8 mouse cellular contexts compared by ENCODE assay signal in genomic region chr16:76896305-76896704, GRCm38 (mm10).
DNase-seq lines count a peak whose midpoint lies in the region; ATAC-seq lines count a peak whose summit lies in the region.

No protein-coding gene starts in this region.

- intact Hi-C loops in left cerebral cortex, postnatal 36 days (cut with DNase I), result loop anchor here (5.0 to 10.0 kb wide), 3 partner anchors 1122 to 1554 kb away; no protein-coding TSS in a partner anchor

- H3K4me1 ChIP-seq in hindbrain, embryonic 15.5 days (replicated peaks), result 0 out of 2 replicates have a peak, but pooled peaks cover 6% of the 10 kb centered on the region
- H3K4me1 ChIP-seq in liver, embryonic 11.5 days (replicated peaks; ENCODE audit: control insufficient read depth, insufficient read depth, low read length), result no peaks in the 10 kb centered on the region

- no peaks in the 10 kb centered on the region for H3K9me3 ChIP-seq in hindbrain, embryonic 15.5 days
- no peaks in the 10 kb centered on the region for H3K9me3 ChIP-seq in liver, embryonic 11.5 days (ENCODE audit: control insufficient read depth, low read length)

- H3K4me3 ChIP-seq in hindbrain, embryonic 15.5 days, result no peak overlapping the region
- H3K4me3 ChIP-seq in liver, embryonic 11.5 days (ENCODE audit: low read depth, low read length), result no peak overlapping the region

- no peaks in the 10 kb centered on the region for H3K27me3 ChIP-seq in hindbrain, embryonic 15.5 days
- no peaks in the 10 kb centered on the region for H3K27me3 ChIP-seq in liver, embryonic 11.5 days (replicated peaks; ENCODE audit: control insufficient read depth, insufficient read depth, low read length)

- H3K9ac ChIP-seq in hindbrain, embryonic 15.5 days, result no peak overlapping the region
- H3K9ac ChIP-seq in liver, embryonic 11.5 days (ENCODE audit: low read depth, low read length), result no peak overlapping the region

- peak; percentile 89 for DNase-seq in Muller cell, postnatal 12 days (ENCODE audit: inconsistent ontology term)
- DNase-seq in adrenal gland, postnatal 36 days, result peak; percentile 21 to 22
- DNase-seq in liver, embryonic 11.5 days (ENCODE audit: low spot score), result peak; percentile 34
- DNase-seq in frontal cortex, postnatal 36 days (ENCODE audit: low spot score in 2 of 2), result no peak
- no peak for DNase-seq in left cerebral cortex, postnatal 36 days (ENCODE audit: low spot score in 2 of 2)
- DNase-seq in gastrocnemius, postnatal 4 days (ENCODE audit: low spot score in 2 of 2), result no peak
- no peak for DNase-seq in right cerebral cortex, postnatal 14 days

- H3K4me2 ChIP-seq in hindbrain, embryonic 15.5 days, result peak overlapping the region; percentile 32; the same call in 1 of the 2 replicates
- no peak overlapping the region for H3K4me2 ChIP-seq in liver, embryonic 11.5 days

- H3K27ac ChIP-seq in hindbrain, embryonic 15.5 days (replicated peaks), result no peak overlapping the region
- no peak overlapping the region for H3K27ac ChIP-seq in liver, embryonic 11.5 days (ENCODE audit: low read depth, low read length)

- H3K36me3 ChIP-seq in hindbrain, embryonic 15.5 days, result no peaks in the 10 kb centered on the region
- no peaks in the 10 kb centered on the region for H3K36me3 ChIP-seq in liver, embryonic 11.5 days (ENCODE audit: control insufficient read depth, insufficient read depth, low read length)

- no peak for ATAC-seq in hindbrain, embryonic 15.5 days (ENCODE audit: low FRiP score, low read depth)
- ATAC-seq in liver, embryonic 11.5 days (replicated peaks; ENCODE audit: low FRiP score), result no peak

- 11% methylated on average over 13 of the region's 13 CpGs for WGBS in hindbrain, embryonic 15.5 days
- 46% methylated on average over 13 of the region's 13 CpGs for WGBS in liver, embryonic 11.5 days

Comparison
In these comparisons a context has a peak if more than half of its experiments do, and no peak if none do; other contexts are left out.
1. DNase-seq: peak in Muller cell, postnatal 12 days (single experiment), adrenal gland, postnatal 36 days (2 of 2) and liver, embryonic 11.5 days (single experiment); none in frontal cortex, postnatal 36 days (0 of 2), left cerebral cortex, postnatal 36 days (0 of 2), gastrocnemius, postnatal 4 days (0 of 2) and right cerebral cortex, postnatal 14 days (single experiment).